In genomic region chr1:105327789-105328188, GRCm38 (mm10) we compare ENCODE assay signal across 28 mouse cellular contexts. TPM values are rescaled to one million over a fixed set of nuclear protein-coding genes. Genes with fewer than 3 reads are reported as not detected.
"Had no signal": no experiment of that assay in that cellular context is flagged by ENCODE, and none has a peak within 500 bp of the region (broad histone marks: within the 10 kb centered on the region; RNA-seq: fewer than 3 reads in every experiment).

No protein-coding gene starts in this region.

- ATAC-seq: forebrain, embryonic 14.5 days; forebrain, embryonic 15.5 days; forebrain, embryonic 16.5 days; forebrain, postnatal 0 days had no signal

- H3K27me3 ChIP-seq: embryonic facial prominence, embryonic 12.5 days; embryonic facial prominence, embryonic 13.5 days; embryonic facial prominence, embryonic 15.5 days; forebrain, embryonic 12.5 days; forebrain, embryonic 15.5 days had no signal

- H3K9me3 ChIP-seq: embryonic facial prominence, embryonic 10.5 days; embryonic facial prominence, embryonic 12.5 days; embryonic facial prominence, embryonic 13.5 days; embryonic facial prominence, embryonic 15.5 days; forebrain, embryonic 10.5 days; forebrain, embryonic 12.5 days; forebrain, embryonic 15.5 days; heart, embryonic 10.5 days had no signal

- H3K4me3 ChIP-seq: embryonic facial prominence, embryonic 10.5 days; embryonic facial prominence, embryonic 12.5 days; embryonic facial prominence, embryonic 13.5 days; embryonic facial prominence, embryonic 15.5 days; erythroblast, embryonic 14.5 days; forebrain, embryonic 10.5 days; forebrain, embryonic 12.5 days; forebrain, embryonic 15.5 days; gastrocnemius, adult 2 months; heart, adult 2 months; heart, embryonic 10.5 days had no signal

- H3K4me1 ChIP-seq: embryonic facial prominence, embryonic 10.5 days; embryonic facial prominence, embryonic 12.5 days; embryonic facial prominence, embryonic 13.5 days; embryonic facial prominence, embryonic 15.5 days; forebrain, embryonic 15.5 days; heart, embryonic 10.5 days had no signal

- H3K9ac ChIP-seq: embryonic facial prominence, embryonic 12.5 days; embryonic facial prominence, embryonic 13.5 days; embryonic facial prominence, embryonic 15.5 days; forebrain, embryonic 12.5 days; forebrain, embryonic 15.5 days; forebrain, postnatal 0 days had no signal

- DNase-seq: cerebellum, postnatal 10 days; cerebellum, postnatal 14 days; cerebellum, postnatal 25 days; cerebellum, postnatal 36 days; embryo, embryonic 11 days; forebrain, postnatal 0 days; gastrocnemius, adult 2 months; gastrocnemius, postnatal 10 days; gastrocnemius, postnatal 14 days; gastrocnemius, postnatal 25 days; gastrocnemius, postnatal 36 days; heart, adult 11 months; heart, adult 18-20 months; heart, adult 2 months had no signal

- H3K4me2 ChIP-seq: embryonic facial prominence, embryonic 12.5 days; embryonic facial prominence, embryonic 13.5 days; embryonic facial prominence, embryonic 15.5 days; forebrain, embryonic 12.5 days; forebrain, embryonic 15.5 days; heart, embryonic 11.5 days had no signal

- H3K36me3 ChIP-seq: embryonic facial prominence, embryonic 10.5 days; embryonic facial prominence, embryonic 12.5 days; embryonic facial prominence, embryonic 13.5 days; embryonic facial prominence, embryonic 15.5 days; forebrain, embryonic 10.5 days; forebrain, embryonic 12.5 days; forebrain, embryonic 15.5 days; heart, embryonic 10.5 days had no signal

- H3K27ac ChIP-seq: embryonic facial prominence, embryonic 10.5 days; embryonic facial prominence, embryonic 12.5 days; embryonic facial prominence, embryonic 13.5 days; embryonic facial prominence, embryonic 15.5 days; forebrain, embryonic 10.5 days; forebrain, embryonic 12.5 days; forebrain, embryonic 15.5 days; gastrocnemius, adult 2 months; heart, adult 2 months; heart, embryonic 10.5 days had no signal

RNA-seq across cellular contexts. Expression of gene Rnf152, which starts 28.7 kb away (rescaled TPM):
- total RNA-seq: common myeloid progenitor, adult 5-6 weeks; granulocyte monocyte progenitor cell, adult 5-6 weeks had no signal
- polyA plus RNA-seq: erythroblast, embryonic 14.5 days had no signal
